8 mouse cellular contexts compared by ENCODE assay signal in the genomic region with DNA sequence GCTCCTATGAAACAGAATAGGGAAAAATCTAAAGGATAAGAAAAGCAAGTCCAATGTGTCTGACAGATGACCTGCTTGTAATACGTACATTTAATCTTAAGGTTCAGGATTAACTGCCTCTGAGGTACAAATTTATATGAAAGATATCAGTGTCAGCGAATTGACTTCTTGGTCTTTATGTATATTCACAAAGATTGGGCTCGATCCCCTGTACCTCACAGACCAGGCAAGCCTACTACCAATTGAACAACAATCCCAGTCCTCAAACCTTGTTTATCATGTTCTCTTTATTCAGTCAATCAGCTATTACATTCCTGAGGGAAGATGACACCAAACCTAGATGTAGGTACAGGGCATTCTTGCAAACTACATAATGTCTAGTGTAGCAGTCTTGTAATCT. TPM values are rescaled to one million over a fixed set of nuclear protein-coding genes. Genes with fewer than 3 reads are reported as not detected.
DNase-seq lines count a peak whose midpoint lies in the region; ATAC-seq and TF ChIP-seq lines count a peak whose summit lies in the region.

No protein-coding gene starts in this region.

- peak overlapping the region; percentile 84 for H3K4me2 ChIP-seq in heart, embryonic 13.5 days
- H3K4me2 ChIP-seq in heart, embryonic 15.5 days, result peak overlapping the region; percentile 71
- H3K4me2 ChIP-seq in liver, postnatal 0 days (ENCODE audit: low read depth, low read length), result peak overlapping the region; percentile 91

- no peaks in the 10 kb centered on the region for H3K9me3 ChIP-seq in heart, embryonic 13.5 days
- no peaks in the 10 kb centered on the region for H3K9me3 ChIP-seq in MEL (replicated peaks; ENCODE audit: insufficient read depth, low read length)
- no peaks in the 10 kb centered on the region for H3K9me3 ChIP-seq in heart, embryonic 15.5 days (replicated peaks)
- H3K9me3 ChIP-seq in liver, postnatal 0 days (ENCODE audit: low read length), result no peaks in the 10 kb centered on the region

- H3K36me3 ChIP-seq in heart, embryonic 13.5 days, result peaks cover 7% of the 10 kb centered on the region
- peaks cover 1 to 24% of the 10 kb centered on the region in 2 experiments; a peak in 3 of 4 replicates for H3K36me3 ChIP-seq in MEL (ENCODE audit: control insufficient read depth in 1 of 2, insufficient read depth in 2 of 2, low read length in 2 of 2)
- no peaks in the 10 kb centered on the region; the same call in 1 of the 2 replicates for H3K36me3 ChIP-seq in heart, embryonic 15.5 days
- no peaks in the 10 kb centered on the region for H3K36me3 ChIP-seq in liver, postnatal 0 days (replicated peaks; ENCODE audit: insufficient read depth, low read length)

- 24% methylated on average over 3 of the region's 3 CpGs for WGBS in heart, embryonic 13.5 days
- WGBS in heart, embryonic 15.5 days, result 22% methylated on average over 3 of the region's 3 CpGs
- WGBS in liver, postnatal 0 days (ENCODE audit: insufficient replicate concordance), result 19% methylated on average over 3 of the region's 3 CpGs

- intact Hi-C loops in heart, postnatal 14 days (cut with DNase I), result loop anchor here (2.0 to 5.0 kb wide), 2 partner anchors 13 to 50 kb away; a partner anchor contains a TSS

- H3K9ac ChIP-seq in heart, embryonic 13.5 days, result peak overlapping the region; percentile 82
- peak overlapping the region; percentile 93 for H3K9ac ChIP-seq in MEL (ENCODE audit: control insufficient read depth, low read depth, low read length, poor library complexity, severe bottlenecking)
- peak overlapping the region; percentile 58 for H3K9ac ChIP-seq in heart, embryonic 15.5 days
- peak overlapping the region; percentile 88 for H3K9ac ChIP-seq in liver, postnatal 0 days (replicated peaks)

- no peaks in the 10 kb centered on the region for H3K27me3 ChIP-seq in heart, embryonic 13.5 days (replicated peaks)
- H3K27me3 ChIP-seq in MEL (ENCODE audit: control insufficient read depth in 1 of 2, insufficient read depth in 2 of 2, low read length in 2 of 2), result no peaks in the 10 kb centered on the region; a peak in 2 of 4 replicates
- no peaks in the 10 kb centered on the region for H3K27me3 ChIP-seq in heart, embryonic 15.5 days
- H3K27me3 ChIP-seq in liver, postnatal 0 days (ENCODE audit: insufficient read depth, low read length), result no peaks in the 10 kb centered on the region

- TF ChIP-seq RAD21 in MEL (IDR thresholded peaks at IDR 0.05; ENCODE audit: low read depth, low read length), result no peak

- H3K79me2 ChIP-seq in MEL (ENCODE audit: control insufficient read depth, insufficient read depth, low read length, poor library complexity), result peaks cover 26% of the 10 kb centered on the region

- H3K27ac ChIP-seq in heart, embryonic 13.5 days (replicated peaks), result peak overlapping the region; percentile 97
- H3K27ac ChIP-seq in MEL (ENCODE audit: control insufficient read depth, low read depth, low read length), result peak overlapping the region; percentile 74
- peak overlapping the region; percentile 98 for H3K27ac ChIP-seq in heart, embryonic 15.5 days
- H3K27ac ChIP-seq in liver, postnatal 0 days (ENCODE audit: low read depth), result peak overlapping the region; percentile 90

- no peak for TF ChIP-seq POLR2A in MEL (IDR thresholded peaks at IDR 0.05; ENCODE audit: control insufficient read depth in 1 of 2, insufficient read depth in 1 of 2, low read depth in 1 of 2, low read length in 2 of 2, poor library complexity in 1 of 2)

- peak overlapping the region; percentile 87 for H3K4me3 ChIP-seq in heart, embryonic 13.5 days
- peak overlapping the region; percentile 80 for H3K4me3 ChIP-seq in MEL (ENCODE audit: control insufficient read depth in 1 of 2, insufficient read depth in 1 of 2, low read depth in 2 of 2, low read length in 2 of 2)
- peak overlapping the region; percentile 95 for H3K4me3 ChIP-seq in heart, embryonic 15.5 days
- H3K4me3 ChIP-seq in liver, postnatal 0 days (ENCODE audit: low read depth, low read length), result peak overlapping the region; percentile 94

- ATAC-seq in heart, embryonic 13.5 days (ENCODE audit: extremely low read depth, insufficient number of reproducible peaks, low FRiP score, low TSS enrichment), result no peak
- ATAC-seq in heart, embryonic 15.5 days (replicated peaks; ENCODE audit: insufficient number of reproducible peaks, insufficient read depth, low FRiP score, low read depth), result no peak
- no peak for ATAC-seq in liver, postnatal 0 days

- no peak for DNase-seq in heart, postnatal 14 days
- DNase-seq in MEL (ENCODE audit: low read depth, low spot score), result no peak
- no peak for DNase-seq in liver, postnatal 0 days
- no peak for DNase-seq in thymus, adult 18-20 months
- DNase-seq in cerebellum, postnatal 4 days (ENCODE audit: low spot score in 2 of 2), result no peak
- no peak for DNase-seq in embryo, embryonic 10 days (ENCODE audit: low spot score)

- H3K4me1 ChIP-seq in heart, embryonic 13.5 days, result peaks cover 19% of the 10 kb centered on the region
- peaks cover 8% of the 10 kb centered on the region in 2 experiments for H3K4me1 ChIP-seq in MEL (ENCODE audit: control insufficient read depth in 1 of 2, insufficient read depth in 2 of 2, low read length in 2 of 2)
- peaks cover 12% of the 10 kb centered on the region for H3K4me1 ChIP-seq in heart, embryonic 15.5 days (replicated peaks)
- H3K4me1 ChIP-seq in liver, postnatal 0 days (ENCODE audit: insufficient read depth), result peaks cover 18% of the 10 kb centered on the region

- no peak for TF ChIP-seq CTCF in MEL (IDR thresholded peaks at IDR 0.05 in 2 of 3, conservative IDR thresholded peaks at IDR 0.05 in 1 of 3; ENCODE audit: control insufficient read depth in 1 of 3, insufficient read depth in 1 of 3, low read depth in 2 of 3, low read length in 3 of 3, poor library complexity in 1 of 3, severe bottlenecking in 1 of 3)
- no peak for TF ChIP-seq CTCF in liver, postnatal 0 days (IDR thresholded peaks at IDR 0.05; ENCODE audit: low read depth)

- TF ChIP-seq EP300 in MEL (IDR thresholded peaks at IDR 0.05; ENCODE audit: low read depth in 1 of 2, low read length in 2 of 2), result no peak
- TF ChIP-seq EP300 in liver, postnatal 0 days (IDR thresholded peaks at IDR 0.05; ENCODE audit: low read depth), result no peak

TF ChIP-seq in MEL, 35 proteins besides CTCF, POLR2A, EP300 and RAD21:
- TF ChIP-seq SIN3A (IDR thresholded peaks at IDR 0.05; ENCODE audit: low read length) (no peak), ZNF384 (IDR thresholded peaks at IDR 0.05; ENCODE audit: low read depth, low read length) (no peak), NRF1 (IDR thresholded peaks at IDR 0.05; ENCODE audit: insufficient read depth, low read depth, low read length, poor library complexity, severe bottlenecking) (no peak), MAFK (IDR thresholded peaks at IDR 0.05; ENCODE audit: borderline replicate concordance, low read depth, low read length) (no peak), ZC3H11A (IDR thresholded peaks at IDR 0.05; ENCODE audit: low read depth, low read length) (no peak), USF2 (IDR thresholded peaks at IDR 0.05; ENCODE audit: borderline replicate concordance in 1 of 2, insufficient read depth in 1 of 2, low read depth in 1 of 2, low read length in 2 of 2) (no peak), E2F4 (IDR thresholded peaks at IDR 0.05; ENCODE audit: borderline replicate concordance, low read depth, low read length) (no peak), ZKSCAN1 (IDR thresholded peaks at IDR 0.05; ENCODE audit: low read depth, low read length) (no peak), JUND (IDR thresholded peaks at IDR 0.05; ENCODE audit: low read depth, low read length) (no peak), USF1 (IDR thresholded peaks at IDR 0.05; ENCODE audit: low read depth, low read length) (no peak), ZMIZ1 (IDR thresholded peaks at IDR 0.05; ENCODE audit: low read depth, low read length) (no peak), MXI1 (IDR thresholded peaks at IDR 0.05; ENCODE audit: low read depth, low read length) (no peak), MAZ (IDR thresholded peaks at IDR 0.05; ENCODE audit: low read depth, low read length) (no peak), POLR2AphosphoS5 (IDR thresholded peaks at IDR 0.05; ENCODE audit: borderline replicate concordance, low read depth, low read length) (no peak), POLR2AphosphoS2 (IDR thresholded peaks at IDR 0.05; ENCODE audit: low read length) (no peak), MYB (IDR thresholded peaks at IDR 0.05; ENCODE audit: low read depth, low read length) (no peak), ETS1 (IDR thresholded peaks at IDR 0.05; ENCODE audit: low read depth, low read length) (no peak), SMC3 (IDR thresholded peaks at IDR 0.05; ENCODE audit: low read depth, low read length) (no peak), MYC (IDR thresholded peaks at IDR 0.05; ENCODE audit: low read depth, low read length) (no peak), CHD2 (IDR thresholded peaks at IDR 0.05; ENCODE audit: low read length) (no peak)
TF ChIP-seq in MEL: peak in this region for 0.

RNA-seq across cellular contexts. Expression of a gene that starts 0.9 kb away (rescaled TPM):
- 91.8 and 93.5 TPM in 2 replicates for polyA plus RNA-seq in heart, embryonic 13.5 days (2015; fragmentation: Nextera tagmentation; extraction: Ambion mirVana)
- total RNA-seq in heart, postnatal 14 days (2021), result 10 to 100 TPM; 55.8 to 58.4 TPM
- 48.6 and 51.8 TPM in 2 replicates for total RNA-seq in MEL (2012; rRNA removed)
- 10 to 100 TPM in 1 of 2 experiments, not detected in 1; 71.5 TPM for polyA plus RNA-seq in MEL (2012; ENCODE audit: insufficient read depth in 1 of 2, insufficient read length in 2 of 2, low read depth in 1 of 2, low replicate concordance in 2 of 2, missing spikeins in 1 of 2)
- 85.2 and 86.2 TPM in 2 replicates for polyA plus RNA-seq in heart, embryonic 15.5 days (2015; fragmentation: Nextera tagmentation; extraction: Ambion mirVana)
- polyA plus RNA-seq in liver, postnatal 0 days (2015; fragmentation: Nextera tagmentation; extraction: Ambion mirVana), result 33.7 and 35.3 TPM in 2 replicates

RNA-seq across cellular contexts. Expression of a gene that starts 49.9 kb away (rescaled TPM):
- polyA plus RNA-seq in heart, embryonic 13.5 days (2015; fragmentation: Nextera tagmentation; extraction: Ambion mirVana), result 11.3 and 12.2 TPM in 2 replicates
- total RNA-seq in heart, postnatal 14 days (2021), result 10 to 100 TPM; 24.8 to 30.5 TPM
- 299 and 313 TPM in 2 replicates for total RNA-seq in MEL (2012; rRNA removed)
- 1,000 to 10,000 TPM in 1 of 2 experiments, 100 to 1,000 TPM in 1; 386 to 2,442 TPM for polyA plus RNA-seq in MEL (2012; ENCODE audit: insufficient read depth in 1 of 2, insufficient read length in 2 of 2, low read depth in 1 of 2, low replicate concordance in 2 of 2, missing spikeins in 1 of 2)
- 9.7 and 11.1 TPM in 2 replicates for polyA plus RNA-seq in heart, embryonic 15.5 days (2015; fragmentation: Nextera tagmentation; extraction: Ambion mirVana)
- polyA plus RNA-seq in liver, postnatal 0 days (2015; fragmentation: Nextera tagmentation; extraction: Ambion mirVana), result 7.2 and 8.3 TPM in 2 replicates

Comparison
In these comparisons a context has a peak if more than half of its experiments do, and no peak if none do; other contexts are left out.
1. RNA of a gene that starts 49.9 kb away (polyA plus RNA-seq): 386 to 2,442 TPM in MEL; 11.3 to 12.2 TPM in heart, embryonic 13.5 days, 9.7 to 11.1 TPM in heart, embryonic 15.5 days and 7.2 to 8.3 TPM in liver, postnatal 0 days; every median in the first group is over 10 times any median in the second.
2. Peak in every context shown above with its lines, with median percentiles within 50 percentile points of each other: H3K27ac ChIP-seq, H3K4me2 ChIP-seq, H3K4me3 ChIP-seq and H3K9ac ChIP-seq.